ENCODE assay signal across 22 mouse cellular contexts in genomic region chr1:93657025-93657360, GRCm38 (mm10).
"Had no signal": no experiment of that assay in that cellular context is flagged by ENCODE, and none has a peak within 500 bp of the region (broad histone marks: within the 10 kb centered on the region; RNA-seq: fewer than 3 reads in every experiment).

No protein-coding gene starts in this region.

- DNase-seq: gastrocnemius, adult 2 months; gastrocnemius, postnatal 10 days; gastrocnemius, postnatal 25 days; heart, adult 18-20 months; heart, postnatal 10 days; kidney, adult 11 months; kidney, adult 2 months; kidney, adult 9 months; kidney, postnatal 10 days; kidney, postnatal 36 days; layer of hippocampus, adult 9-11 months; layer of hippocampus, postnatal 36 days; left cerebral cortex, postnatal 4 days had no signal

- H3K4me2 ChIP-seq: heart, embryonic 12.5 days; hindbrain, embryonic 13.5 days; hindbrain, embryonic 15.5 days; kidney, embryonic 15.5 days; limb, embryonic 13.5 days; limb, embryonic 15.5 days; liver, embryonic 12.5 days had no signal

- H3K27ac ChIP-seq: gastrocnemius, adult 2 months; heart, embryonic 10.5 days; hindbrain, embryonic 13.5 days; hindbrain, embryonic 15.5 days; hindbrain, postnatal 0 days; kidney, embryonic 15.5 days; limb, embryonic 13.5 days; limb, embryonic 15.5 days; liver, embryonic 12.5 days had no signal

- H3K9ac ChIP-seq: heart, embryonic 12.5 days; hindbrain, embryonic 13.5 days; hindbrain, embryonic 15.5 days; kidney, embryonic 15.5 days; limb, embryonic 13.5 days; limb, embryonic 15.5 days; liver, embryonic 12.5 days had no signal

- ATAC-seq: hindbrain, postnatal 0 days; liver, embryonic 12.5 days had no signal

- H3K27me3 ChIP-seq: heart, embryonic 12.5 days; hindbrain, embryonic 13.5 days; hindbrain, embryonic 15.5 days; kidney, embryonic 15.5 days; limb, embryonic 13.5 days; limb, embryonic 15.5 days had no signal

- H3K9me3 ChIP-seq: heart, embryonic 10.5 days; hindbrain, embryonic 15.5 days; kidney, embryonic 15.5 days; limb, embryonic 15.5 days; liver, embryonic 12.5 days had no signal

- H3K36me3 ChIP-seq: heart, embryonic 10.5 days; heart, embryonic 12.5 days; hindbrain, embryonic 13.5 days; hindbrain, embryonic 15.5 days; kidney, embryonic 15.5 days; limb, embryonic 13.5 days; limb, embryonic 15.5 days; liver, embryonic 12.5 days had no signal

- H3K4me1 ChIP-seq: hindbrain, embryonic 13.5 days; hindbrain, embryonic 15.5 days; limb, embryonic 13.5 days; limb, embryonic 15.5 days had no signal

- H3K4me3 ChIP-seq: gastrocnemius, adult 2 months; heart, embryonic 10.5 days; heart, embryonic 12.5 days; hindbrain, embryonic 13.5 days; hindbrain, embryonic 15.5 days; kidney, embryonic 15.5 days; limb, embryonic 13.5 days; limb, embryonic 15.5 days; liver, embryonic 12.5 days had no signal
